Mouse (Mus musculus) B cell, adult 67 days (primary cell): ENCODE results near the gene Zdhhc23. TPM values are rescaled to one million over a fixed set of nuclear protein-coding genes. Genes with fewer than 3 reads are reported as not detected.

Experiments
- total RNA-seq, 2 experiments: library from RNA; stranded (reverse); gene quantifications; 4 replicates each; pipeline ENCODE4 v1.2.4; 2023

The Zdhhc23 gene
- total RNA-seq, result 10 to 100 TPM; 11.5 to 12.2 TPM

GRCm38 (mm10) chr16:43979328-43980109 lies at the start of gene Zdhhc23:
Zdhhc23 (minus strand) TSS chr16:43979791.

GRCm38 (mm10) chr16:43926341-43926859 lies 53.2 kb downstream of the Zdhhc23 start, which contains the start of gene Qtrt2:
Qtrt2 (minus strand) TSS chr16:43926809.

Other genes with a start within 250 kb of the Zdhhc23 start
- gene Drd3, start 225.8 kb downstream of the Zdhhc23 start, total RNA-seq, result not detected
- gene Ccdc191, start 90.0 kb downstream of the Zdhhc23 start, total RNA-seq, result 10 to 100 TPM in 1 of 2 experiments, 1 to 10 TPM in 1; 9.4 to 15.3 TPM
- gene Qtrt2, start 53.0 kb downstream of the Zdhhc23 start, total RNA-seq, result 10 to 100 TPM; 47.8 to 55.5 TPM
- gene Gramd1c, start 83.6 kb upstream of the Zdhhc23 start, total RNA-seq, result 1 to 10 TPM; 2.0 to 3.5 TPM
- gene Atp6v1a, start 159.9 kb upstream of the Zdhhc23 start, total RNA-seq, result 10 to 100 TPM; 35.3 to 37.3 TPM
- gene Naa50, start 160.0 kb upstream of the Zdhhc23 start, total RNA-seq, result 10 to 100 TPM; 40.2 to 46.5 TPM
- 10 to 100 TPM; 62.6 to 68.1 TPM for gene Usf3, start 193.5 kb upstream of the Zdhhc23 start, total RNA-seq